Mouse (Mus musculus): ENCODE measurements at regions not wholly inside any gene's neighbourhood (a gene's known extent, or its start where the extent isn't known, plus 50 kb on each side); places are given as distances from the start of the nearest gene placed in this dataset.
"Not testable (repeated sequence)": the region's sequence is repeated elsewhere in the genome, so short reads cannot be mapped to it uniquely, and the experiment has no call there.

DNA sequence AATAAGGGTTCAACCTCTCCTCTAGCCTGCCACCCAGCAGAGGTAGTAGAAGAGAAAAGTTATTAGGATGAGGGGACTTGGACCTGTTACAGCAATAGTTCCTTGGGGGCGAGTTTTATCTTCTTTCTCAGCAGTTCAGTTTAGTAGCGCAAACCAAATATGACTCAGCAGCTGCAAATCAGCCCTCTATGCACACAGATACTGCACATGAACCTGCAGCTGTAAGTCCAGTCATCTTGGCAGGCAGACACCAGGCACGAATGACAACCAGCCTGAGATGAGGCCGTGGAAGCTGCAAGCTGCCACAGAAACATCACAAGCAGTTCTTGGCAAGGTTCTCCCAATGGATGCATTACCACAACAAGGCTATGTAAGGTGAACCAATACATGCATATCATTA, 327.0 kb upstream of the Akr1e1 start:
- in situ Hi-C loops (cut with MboI; ENCODE audit: low pct_unique_long_range_greater_than_20kb in 1 of 2, low sequenced_read_pairs in 2 of 2, unreplicated experiment in 1 of 2) = loop anchor here in 1 of 2 experiments (10.0 kb wide), 1 partner anchor 271 kb away; no protein-coding TSS in a partner anchor

DNA sequence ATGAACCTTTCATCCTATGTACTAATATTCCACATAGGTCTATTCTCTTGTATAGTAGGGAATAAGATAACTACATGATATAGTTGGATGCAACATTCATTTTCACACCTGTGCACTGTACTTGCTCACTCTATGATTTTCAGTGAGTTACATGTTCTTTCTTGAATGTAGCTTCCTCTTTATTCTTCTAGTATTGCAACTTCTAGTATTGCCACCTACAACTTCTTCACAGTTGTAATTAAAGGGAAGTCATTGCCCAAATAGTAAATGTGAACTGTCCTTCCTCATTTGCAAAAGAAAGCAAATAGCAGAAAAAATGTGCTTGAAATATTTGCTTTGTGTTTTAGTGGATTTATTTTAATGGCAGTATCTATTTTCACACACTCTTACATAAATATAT, 330.9 kb upstream of the Akr1e1 start:
- in situ Hi-C loops (cut with MboI; ENCODE audit: low pct_unique_long_range_greater_than_20kb in 1 of 2, low sequenced_read_pairs in 2 of 2, unreplicated experiment in 1 of 2) = loop anchor here in 1 of 2 experiments (10.0 kb wide), 1 partner anchor 275 kb away; no protein-coding TSS in a partner anchor

DNA sequence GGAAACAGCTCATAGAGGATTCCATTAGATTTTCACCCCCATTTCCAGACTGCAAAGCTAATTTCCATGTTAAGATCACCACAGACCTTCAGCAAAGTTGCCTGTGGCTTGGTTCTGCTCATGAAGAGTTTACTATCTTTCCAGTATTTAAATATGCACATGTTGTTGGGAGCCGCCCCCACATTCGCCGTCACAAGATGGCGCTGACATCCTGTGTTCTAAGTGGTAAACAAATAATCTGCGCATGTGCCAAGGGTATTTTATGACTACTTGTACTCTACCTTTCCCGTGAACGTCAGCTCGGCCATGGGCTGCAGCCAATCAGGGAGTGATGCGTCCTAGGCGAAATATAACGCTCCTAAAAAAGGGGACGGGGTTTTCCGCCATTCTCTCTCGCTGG, 333.5 kb upstream of the Akr1e1 start:
- in situ Hi-C loops (cut with MboI; ENCODE audit: low pct_unique_long_range_greater_than_20kb in 1 of 2, low sequenced_read_pairs in 2 of 2, unreplicated experiment in 1 of 2) = not testable (repeated sequence)

DNA sequence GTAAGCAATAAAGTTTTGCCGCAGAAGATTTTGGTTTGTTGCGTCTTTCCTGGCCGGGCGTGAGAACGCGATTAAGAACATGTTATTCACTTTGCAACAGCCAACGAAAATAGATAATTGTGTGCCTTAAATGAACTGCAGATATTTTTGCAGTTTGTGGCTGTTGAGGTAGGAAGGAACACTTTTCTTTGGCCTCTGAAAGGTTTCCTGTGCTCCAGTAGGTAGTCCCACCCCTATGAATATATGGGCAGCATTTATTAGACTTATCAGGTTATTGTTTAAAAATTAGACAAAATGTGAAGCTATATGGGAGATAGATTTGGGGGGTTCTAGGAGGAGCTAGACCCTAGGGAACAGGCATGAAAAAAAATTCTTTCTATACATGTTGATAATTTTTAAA, 334.1 kb upstream of the Akr1e1 start:
- in situ Hi-C loops (cut with MboI; ENCODE audit: low pct_unique_long_range_greater_than_20kb in 1 of 2, low sequenced_read_pairs in 2 of 2, unreplicated experiment in 1 of 2) = no loop called here

DNA sequence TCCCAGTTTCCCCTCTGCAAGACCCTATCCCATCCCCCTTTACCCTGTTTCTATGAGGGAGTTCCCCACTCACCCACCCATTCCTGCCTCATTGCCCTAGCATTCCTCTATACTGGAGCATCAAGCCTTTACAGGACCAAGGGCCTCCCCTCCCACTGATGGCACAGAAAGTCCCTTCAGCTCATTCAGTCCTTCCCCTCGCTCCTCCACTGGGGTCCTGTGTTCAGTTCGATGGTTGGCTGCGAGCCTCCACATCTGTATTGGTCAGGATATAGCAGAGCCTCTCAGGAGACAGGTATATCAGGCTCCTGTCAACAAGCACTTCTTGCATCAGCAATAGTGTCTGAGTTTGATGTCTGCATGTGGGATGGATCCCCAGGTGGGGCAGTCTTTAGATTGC, 346.4 kb upstream of the Akr1e1 start:
- in situ Hi-C loops (cut with MboI; ENCODE audit: low pct_unique_long_range_greater_than_20kb in 1 of 2, low sequenced_read_pairs in 2 of 2, unreplicated experiment in 1 of 2) = loop anchor here in 1 of 2 experiments (10.0 kb wide), 1 partner anchor 59 kb away; no protein-coding TSS in a partner anchor

DNA sequence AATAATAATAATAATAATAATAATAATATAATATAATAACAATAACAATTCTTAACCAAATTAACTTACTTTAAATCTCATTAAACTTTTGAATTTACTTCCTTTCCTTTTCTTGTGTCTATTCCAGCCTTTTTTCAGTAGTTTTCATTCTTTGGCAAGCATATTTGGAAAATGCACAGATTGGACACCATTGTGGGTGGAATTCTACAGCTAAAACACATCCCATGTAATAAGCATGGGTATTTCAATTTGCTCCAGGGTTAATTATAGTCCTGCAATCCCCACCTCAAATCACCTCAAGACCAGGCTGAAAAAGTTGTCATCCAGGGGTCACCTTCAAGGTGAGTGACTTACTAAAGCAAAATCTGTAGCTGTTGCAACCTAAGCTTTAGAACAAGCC, 355.9 kb upstream of the Akr1e1 start:
- in situ Hi-C loops (cut with MboI; ENCODE audit: low pct_unique_long_range_greater_than_20kb in 1 of 2, low sequenced_read_pairs in 2 of 2, unreplicated experiment in 1 of 2) = no loop called here

DNA sequence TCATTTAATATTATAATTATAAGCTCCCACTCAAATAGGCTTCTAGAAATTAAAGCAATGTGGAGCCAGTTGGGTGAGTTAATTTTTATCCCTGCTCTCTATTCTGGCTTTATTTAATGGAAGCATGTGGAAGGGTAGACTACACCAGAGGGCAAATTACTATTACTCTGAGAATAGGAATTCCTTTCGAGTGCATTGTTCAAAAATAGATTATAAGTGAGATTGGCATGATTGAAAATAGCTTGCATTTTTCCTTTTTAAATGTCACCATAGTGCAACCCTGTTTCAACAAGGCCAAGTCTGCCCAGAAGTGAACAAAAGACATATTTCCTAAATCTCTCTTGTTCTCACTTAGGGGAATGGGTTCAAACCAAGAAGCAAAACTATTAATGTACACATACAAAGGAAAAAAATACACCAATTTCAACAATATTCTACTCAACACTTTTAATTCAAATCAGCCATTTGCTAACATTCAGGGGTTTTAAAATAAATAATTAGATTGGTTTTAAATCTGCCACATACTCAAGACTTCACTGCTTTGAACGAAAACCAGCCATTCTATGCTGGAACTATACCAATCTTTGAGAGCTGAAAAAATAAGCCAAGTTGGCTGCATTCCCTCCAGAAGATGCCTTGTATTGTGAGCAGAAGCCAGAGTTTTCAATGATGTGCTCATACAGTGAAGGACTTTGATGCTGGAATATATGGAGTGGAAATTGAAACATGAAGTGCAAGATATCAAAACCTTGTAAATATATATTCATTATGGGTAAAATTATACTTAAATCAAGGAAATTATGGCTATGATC, 361.3 kb upstream of the Akr1e1 start:
- in situ Hi-C loops (cut with MboI; ENCODE audit: low pct_unique_long_range_greater_than_20kb in 1 of 2, low sequenced_read_pairs in 2 of 2, unreplicated experiment in 1 of 2) = no loop called here

DNA sequence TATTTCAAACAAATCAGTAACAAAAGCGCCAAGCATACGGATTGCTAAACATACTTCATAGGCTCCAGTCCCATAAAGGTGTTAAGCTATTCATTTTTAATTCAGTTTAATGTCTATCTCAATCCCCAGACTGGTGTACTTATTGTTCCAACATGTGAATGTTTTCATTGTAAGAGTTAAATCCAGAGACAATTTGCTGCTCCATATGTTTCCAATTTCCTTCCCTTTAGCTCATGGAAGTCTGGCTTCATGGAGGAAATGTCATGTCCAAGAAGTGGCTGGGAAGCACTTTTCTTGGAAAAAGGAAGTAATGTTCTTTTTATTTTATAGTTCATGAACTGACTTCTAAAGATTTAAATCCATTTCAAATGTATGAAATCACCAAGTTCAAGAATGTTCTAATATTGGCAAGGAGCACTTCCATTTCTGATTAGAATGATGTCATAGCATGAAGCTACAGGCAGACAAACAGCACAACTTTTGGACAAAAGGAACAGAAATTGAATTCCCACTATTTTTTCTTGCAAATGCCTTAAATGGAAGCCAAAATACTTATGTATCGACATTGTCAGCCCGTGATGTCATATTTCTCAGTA, 362.6 kb upstream of the Akr1e1 start:
- in situ Hi-C loops (cut with MboI; ENCODE audit: low pct_unique_long_range_greater_than_20kb in 1 of 2, low sequenced_read_pairs in 2 of 2, unreplicated experiment in 1 of 2) = no loop called here

DNA sequence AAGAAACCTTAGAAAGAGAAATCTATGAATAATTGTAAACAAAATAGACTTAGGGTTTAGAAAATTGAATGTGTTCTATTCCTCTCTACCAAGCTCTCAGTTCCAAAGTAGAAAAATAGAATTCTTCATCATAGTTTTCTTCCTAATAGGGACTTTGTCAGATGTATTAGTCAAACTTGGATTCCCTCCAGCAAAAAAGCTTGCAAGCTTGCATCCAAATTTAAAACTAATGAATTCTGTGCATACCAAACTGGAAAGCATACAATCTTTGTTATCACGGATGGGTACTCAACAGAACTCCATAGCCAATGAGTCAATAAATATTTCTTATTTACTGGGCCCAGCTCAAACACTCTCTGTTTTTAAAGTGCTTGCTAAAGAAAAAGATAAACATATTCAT, 383.9 kb upstream of the Akr1e1 start:
- in situ Hi-C loops (cut with MboI; ENCODE audit: low pct_unique_long_range_greater_than_20kb in 1 of 2, low sequenced_read_pairs in 2 of 2, unreplicated experiment in 1 of 2) = no loop called here

DNA sequence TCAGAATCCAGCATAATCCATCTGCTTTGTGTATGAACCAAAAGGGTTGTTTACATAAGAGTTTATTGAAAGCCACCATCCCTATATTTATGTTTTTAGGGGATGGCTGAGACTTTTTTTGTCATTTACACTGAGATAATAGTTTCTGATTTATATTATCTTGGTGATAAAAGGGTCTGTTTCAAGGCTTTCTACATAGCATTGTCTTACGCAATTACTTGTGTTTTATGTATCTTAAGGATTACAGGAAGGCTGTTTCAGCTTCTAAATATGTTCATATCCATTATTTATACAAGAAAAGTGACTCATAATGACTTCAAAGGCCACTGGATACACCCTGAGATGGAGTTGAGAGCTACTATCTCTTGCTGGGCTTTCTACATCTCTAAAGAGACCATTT, 399.3 kb upstream of the Akr1e1 start:
- in situ Hi-C loops (cut with MboI; ENCODE audit: low pct_unique_long_range_greater_than_20kb in 1 of 2, low sequenced_read_pairs in 2 of 2, unreplicated experiment in 1 of 2) = no loop called here

DNA sequence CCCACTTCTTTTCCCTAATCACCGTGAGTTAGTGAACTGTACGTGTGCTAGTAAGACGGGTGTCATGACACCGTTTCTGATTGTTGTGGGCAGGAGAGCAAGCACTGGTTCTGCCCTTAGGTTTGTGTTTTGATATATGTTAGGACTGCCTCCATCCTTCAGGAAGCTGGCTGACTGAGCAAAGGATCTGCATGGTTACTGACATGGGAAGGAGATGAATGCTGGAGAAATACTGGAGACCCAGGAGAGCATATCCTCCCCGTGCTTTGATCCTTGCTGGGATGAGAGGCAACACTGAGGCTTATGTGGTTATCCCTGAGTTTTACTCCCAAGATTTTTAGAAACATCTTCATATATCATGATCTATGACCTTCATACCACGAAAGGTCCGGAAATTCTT, 413.5 kb upstream of the Akr1e1 start:
- in situ Hi-C loops (cut with MboI; ENCODE audit: low pct_unique_long_range_greater_than_20kb in 1 of 2, low sequenced_read_pairs in 2 of 2, unreplicated experiment in 1 of 2) = no loop called here

DNA sequence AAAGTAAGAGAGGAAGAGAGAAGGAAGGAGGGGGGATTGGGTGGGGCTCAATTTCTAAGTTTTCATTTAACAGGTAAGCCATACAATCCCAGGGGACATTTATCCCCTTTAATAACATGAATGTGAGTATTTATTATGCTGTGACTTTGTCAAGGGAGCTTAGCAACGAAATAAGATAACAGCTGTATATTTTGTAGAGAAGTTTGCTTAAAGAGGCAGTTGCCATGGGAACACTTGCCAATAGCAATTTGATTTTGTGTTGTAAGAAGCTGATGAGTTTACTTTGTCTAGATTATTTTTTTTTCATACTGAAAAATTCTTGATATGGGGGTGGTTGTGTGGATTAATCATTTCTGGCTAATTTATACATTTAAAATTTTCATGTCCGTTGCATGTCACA, 450.9 kb upstream of the Akr1e1 start:
- in situ Hi-C loops (cut with MboI; ENCODE audit: low pct_unique_long_range_greater_than_20kb in 1 of 2, low sequenced_read_pairs in 2 of 2, unreplicated experiment in 1 of 2) = no loop called here

DNA sequence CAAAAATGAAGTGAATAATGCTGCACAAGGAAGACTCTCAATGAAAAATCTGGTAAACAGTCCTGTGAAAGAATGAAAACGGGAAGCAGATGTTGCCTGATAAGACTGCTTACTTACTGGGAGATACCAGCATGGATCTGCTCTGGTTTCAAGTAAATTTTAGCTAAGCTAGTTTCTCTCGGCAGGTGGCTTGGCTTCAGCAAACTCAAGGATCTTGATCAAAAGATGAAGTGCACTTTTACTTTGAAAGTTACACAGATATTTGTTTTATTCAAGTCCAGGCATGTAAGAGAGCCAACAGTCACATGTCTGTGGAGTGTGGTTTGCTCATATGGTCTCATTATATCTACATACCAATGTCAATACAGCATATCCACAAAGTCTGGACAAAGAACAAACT, 451.5 kb upstream of the Akr1e1 start:
- in situ Hi-C loops (cut with MboI; ENCODE audit: low pct_unique_long_range_greater_than_20kb in 1 of 2, low sequenced_read_pairs in 2 of 2, unreplicated experiment in 1 of 2) = no loop called here

DNA sequence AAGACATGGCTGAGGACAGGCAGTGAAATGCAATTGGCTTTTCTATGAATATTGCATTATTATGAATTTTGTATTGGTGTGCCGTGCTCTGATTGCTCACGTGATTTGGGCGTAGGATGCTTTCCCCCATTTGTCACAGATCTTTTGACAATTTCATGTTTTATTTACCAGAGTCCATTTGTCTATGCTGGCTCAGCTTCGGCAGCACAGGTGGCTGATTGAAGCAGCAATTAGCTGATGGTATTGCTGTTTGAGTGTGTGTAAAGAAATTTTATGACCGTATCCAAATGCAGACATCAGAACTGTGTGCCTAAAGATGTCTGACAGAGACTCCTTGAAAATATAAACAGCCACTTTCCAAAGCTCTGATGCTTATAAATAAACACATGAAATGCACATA, 498.5 kb upstream of the Akr1e1 start:
- in situ Hi-C loops (cut with MboI; ENCODE audit: low pct_unique_long_range_greater_than_20kb in 1 of 2, low sequenced_read_pairs in 2 of 2, unreplicated experiment in 1 of 2) = no loop called here

DNA sequence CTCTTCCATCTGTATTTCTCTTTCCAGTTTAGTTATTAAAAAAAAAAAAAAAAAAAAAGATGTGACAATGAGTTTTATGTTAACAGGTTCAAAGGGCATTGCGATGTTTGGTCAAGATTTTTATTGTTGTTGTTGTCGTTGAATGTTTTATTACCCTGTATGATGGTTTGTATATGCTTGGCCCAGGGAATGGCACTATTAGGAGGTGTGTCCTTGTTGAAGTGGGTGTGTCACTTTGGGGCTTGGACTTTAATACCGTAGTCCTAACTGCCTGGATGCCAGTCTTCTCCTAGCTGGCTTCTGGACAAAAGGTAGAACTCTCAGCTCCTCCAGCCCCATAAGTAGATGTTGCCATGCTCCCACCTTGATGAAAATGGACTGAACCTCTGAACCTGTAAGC, 545.9 kb upstream of the Akr1e1 start:
- in situ Hi-C loops (cut with MboI; ENCODE audit: low pct_unique_long_range_greater_than_20kb in 1 of 2, low sequenced_read_pairs in 2 of 2, unreplicated experiment in 1 of 2) = no loop called here

DNA sequence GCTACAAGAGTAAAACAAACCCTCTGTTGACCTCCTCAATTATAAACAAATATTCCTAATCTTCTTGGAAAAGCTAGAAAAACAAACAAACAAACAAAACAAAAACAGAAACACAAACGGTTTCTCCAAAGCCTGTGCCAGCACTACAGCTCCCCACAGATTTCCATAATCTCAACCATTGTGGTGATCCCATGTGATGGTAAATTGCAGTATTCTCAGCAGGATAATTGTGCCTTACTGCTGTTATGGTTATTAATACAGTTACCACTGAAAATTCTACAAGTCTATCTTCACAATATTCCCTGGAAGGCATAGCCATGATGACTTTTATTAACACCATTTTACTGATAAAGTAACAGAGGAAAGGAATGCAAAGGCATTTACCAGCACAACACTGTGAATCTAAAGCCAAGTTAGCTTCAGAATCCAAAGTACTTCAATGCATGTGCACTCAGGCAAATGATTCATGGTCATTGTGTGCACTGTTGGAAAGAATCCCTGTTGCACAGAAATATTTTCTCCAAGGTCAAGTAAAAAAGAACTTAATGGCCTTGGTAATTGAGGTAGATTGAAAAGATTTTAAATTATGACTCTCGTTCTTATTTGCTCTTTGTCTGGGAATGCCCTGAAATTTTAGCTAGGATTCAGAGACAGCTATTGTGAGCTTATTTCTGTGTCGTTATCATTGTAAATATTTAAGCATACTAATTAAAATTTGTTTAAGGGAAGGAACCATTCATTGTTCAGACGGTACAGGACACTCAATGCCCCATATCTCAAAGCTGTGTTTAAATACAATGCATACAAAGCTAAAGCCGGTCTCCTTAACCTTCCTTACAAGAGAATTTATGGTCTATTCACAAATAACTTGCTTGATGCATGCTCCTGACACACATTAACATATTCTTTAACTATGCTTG, 551.1 kb upstream of the Akr1e1 start:
- in situ Hi-C loops (cut with MboI; ENCODE audit: low pct_unique_long_range_greater_than_20kb in 1 of 2, low sequenced_read_pairs in 2 of 2, unreplicated experiment in 1 of 2) = no loop called here

DNA sequence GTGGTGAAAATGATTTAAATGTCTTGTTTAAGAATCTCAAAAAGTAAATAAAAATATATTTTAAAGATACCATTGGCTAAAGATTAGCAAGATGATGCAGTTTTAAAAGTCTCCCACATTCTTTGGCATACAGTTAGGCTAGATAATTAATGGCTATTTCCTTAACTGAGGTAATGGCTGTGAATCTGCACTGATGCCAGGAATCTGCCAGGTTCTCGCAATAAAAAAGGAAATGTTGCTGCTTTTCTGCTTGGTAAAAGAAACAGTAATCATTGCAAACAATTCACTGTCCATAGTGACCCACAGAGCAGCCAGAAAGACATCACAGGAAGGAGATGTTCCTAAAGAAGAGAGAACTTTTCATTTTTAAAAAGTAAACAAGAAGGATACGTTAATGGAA, 557.7 kb upstream of the Akr1e1 start:
- in situ Hi-C loops (cut with MboI; ENCODE audit: low pct_unique_long_range_greater_than_20kb in 1 of 2, low sequenced_read_pairs in 2 of 2, unreplicated experiment in 1 of 2) = no loop called here

DNA sequence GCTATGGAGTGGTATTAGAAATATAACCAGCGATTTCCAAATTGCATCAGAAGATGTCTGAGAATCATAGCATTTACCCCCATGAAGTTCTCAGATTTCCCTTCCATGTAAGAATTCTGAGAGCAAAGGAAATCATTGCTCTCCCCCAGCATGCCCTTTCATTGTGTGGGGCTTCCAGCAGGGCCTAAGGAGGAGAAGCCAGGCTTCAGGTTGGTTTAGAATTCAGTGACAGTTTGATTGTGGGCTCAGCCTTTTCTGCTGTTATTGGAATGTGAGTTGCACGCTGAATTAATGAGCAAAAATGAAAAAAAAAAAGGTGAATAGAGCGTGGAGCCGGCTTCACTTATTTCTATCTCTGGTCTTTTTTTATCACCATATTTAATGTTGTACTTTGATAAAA, 570.0 kb upstream of the Akr1e1 start:
- in situ Hi-C loops (cut with MboI; ENCODE audit: low pct_unique_long_range_greater_than_20kb in 1 of 2, low sequenced_read_pairs in 2 of 2, unreplicated experiment in 1 of 2) = no loop called here

DNA sequence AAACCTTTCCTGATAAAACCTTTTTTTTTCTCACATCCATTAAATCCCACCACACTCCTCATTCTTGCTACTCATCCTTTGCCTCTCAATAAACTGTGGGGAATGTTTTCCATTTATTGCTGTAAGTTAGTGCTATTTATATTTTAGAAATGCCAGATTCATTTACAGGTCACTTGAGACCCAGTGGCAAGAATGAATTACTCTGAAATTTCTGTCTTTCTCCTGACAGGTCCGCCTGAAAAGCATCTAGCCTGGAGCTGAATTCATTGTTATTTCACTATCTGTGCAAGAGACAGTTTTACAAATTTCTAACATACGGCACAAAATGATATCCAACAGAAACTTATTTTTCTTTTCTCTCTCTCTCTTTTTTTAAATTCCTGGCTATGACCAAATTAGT, 570.6 kb upstream of the Akr1e1 start:
- in situ Hi-C loops (cut with MboI; ENCODE audit: low pct_unique_long_range_greater_than_20kb in 1 of 2, low sequenced_read_pairs in 2 of 2, unreplicated experiment in 1 of 2) = no loop called here

Data from mouse embryonic stem cell (cell line).